Mouse (Mus musculus) embryo, embryonic 11 days (tissue): ENCODE measurements around the gene Nek6.

ENCODE experiments used
- DNase-seq: peaks from one replicate; pipeline ENCODE4 v3.0.0-alpha.2; 2015

Gene Nek6

DNA sequence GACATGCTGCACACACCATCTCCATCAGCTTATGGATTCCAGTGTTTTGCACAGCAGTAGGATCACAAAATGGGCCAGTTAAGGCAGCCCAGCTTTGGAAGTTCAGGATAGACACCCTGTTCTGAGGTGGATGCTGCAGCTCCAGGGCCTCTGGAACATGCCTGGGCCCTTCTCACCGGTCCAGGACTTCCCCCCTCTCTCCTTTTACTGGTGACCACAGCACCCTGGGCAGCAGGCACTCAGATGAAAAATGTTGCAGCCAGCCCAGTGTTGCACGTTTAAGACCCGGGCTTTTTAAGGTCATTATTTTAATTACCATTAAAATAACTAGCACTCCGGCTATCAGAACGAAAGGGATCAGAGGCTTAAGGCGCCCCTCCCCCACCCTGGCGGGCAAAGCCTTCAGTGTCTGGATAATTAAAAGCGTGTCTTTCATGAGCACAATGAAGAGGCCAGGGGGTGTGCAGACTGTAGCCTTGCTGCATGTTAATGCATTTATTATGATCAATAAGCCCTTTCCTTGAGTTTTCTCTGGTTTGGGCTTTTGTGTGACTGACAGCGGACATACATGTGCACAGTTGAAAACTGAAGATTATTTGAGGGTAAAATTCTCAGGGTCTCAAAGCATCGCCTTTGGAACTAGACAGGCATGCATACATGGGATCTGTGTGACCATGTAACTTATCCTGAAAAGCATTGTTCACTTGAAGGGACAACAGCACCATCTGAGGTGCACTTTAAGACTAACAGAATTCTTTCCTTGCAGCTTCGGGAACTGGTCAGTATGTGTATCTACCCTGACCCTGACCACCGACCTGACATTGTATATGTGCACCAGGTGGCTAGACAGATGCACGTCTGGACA is 73.3 kb downstream of the Nek6 start:
- peak; percentile 79 for DNase-seq

DNA sequence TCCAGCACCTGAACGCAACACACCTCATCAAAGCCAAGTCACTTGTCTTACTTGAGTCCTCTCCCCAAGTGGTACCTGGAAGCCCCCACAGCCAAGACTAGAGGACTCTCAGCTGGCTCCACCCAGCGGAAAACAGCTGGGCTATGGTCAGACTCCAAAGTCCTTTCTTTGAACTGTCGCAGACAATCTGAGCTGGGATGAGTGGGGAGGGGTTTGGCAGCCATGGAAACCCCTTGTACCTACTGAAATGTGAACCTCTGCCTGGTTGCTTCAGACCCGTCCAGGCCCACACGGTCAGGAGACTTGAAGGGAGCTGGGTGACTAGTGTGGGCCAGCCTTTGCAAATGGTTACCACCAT is 73.9 kb downstream of the Nek6 start:
- DNase-seq, result peak; percentile 68

DNA sequence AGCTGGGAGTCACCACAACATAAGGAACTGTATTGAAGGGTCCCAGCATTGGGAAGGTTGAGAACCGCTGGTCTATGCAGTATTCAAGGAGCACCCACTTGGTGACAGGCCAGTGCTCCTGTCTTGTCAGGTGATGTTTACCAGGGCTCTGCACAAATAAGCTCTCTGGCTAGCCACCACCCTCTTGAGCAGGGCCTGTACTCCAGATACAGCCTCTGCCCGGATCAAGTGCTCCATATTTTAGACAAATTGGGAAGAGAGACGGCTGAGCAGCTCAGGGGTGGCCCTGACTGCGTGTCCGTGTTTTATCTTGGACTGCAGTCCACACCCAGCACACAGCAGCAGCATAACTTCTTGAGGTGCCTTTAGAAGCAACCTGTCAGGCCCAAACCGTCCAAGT is 75.3 kb downstream of the Nek6 start:
- no peak for DNase-seq

DNA sequence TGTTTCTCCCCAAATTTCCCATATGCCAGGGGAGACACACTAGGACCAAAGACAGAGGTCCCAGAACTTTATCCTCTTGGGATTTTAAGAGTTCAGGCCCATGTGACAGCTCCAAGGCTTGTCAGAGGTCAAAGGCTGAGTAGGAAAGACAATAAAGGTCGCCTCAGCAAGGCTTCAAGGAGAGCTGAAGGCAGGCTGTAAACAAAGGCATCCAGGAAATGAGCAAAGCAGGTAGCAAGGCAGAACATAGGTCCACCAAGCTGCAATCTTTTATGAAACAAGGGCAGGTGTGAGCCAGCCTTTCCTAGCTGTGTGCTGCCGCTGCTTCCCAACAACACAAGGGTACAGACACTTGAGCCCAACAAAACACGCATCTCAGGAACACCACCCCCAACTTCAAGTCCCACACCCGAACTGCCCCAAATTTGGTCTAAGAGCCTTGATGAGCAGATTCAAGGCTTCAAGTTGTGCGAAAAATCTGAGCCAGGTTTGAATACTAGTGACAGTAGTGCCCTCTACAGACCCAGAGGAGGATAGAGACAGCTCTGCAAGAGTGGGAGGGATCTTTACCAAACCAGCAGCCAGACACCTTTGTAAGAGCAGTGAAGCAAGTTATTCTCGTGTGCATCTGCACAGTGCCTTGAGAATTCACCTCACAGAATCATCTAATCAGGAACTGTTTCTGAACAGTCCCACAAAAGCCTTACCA is 80.5 kb downstream of the Nek6 start:
- peak; percentile 49 for DNase-seq

DNA sequence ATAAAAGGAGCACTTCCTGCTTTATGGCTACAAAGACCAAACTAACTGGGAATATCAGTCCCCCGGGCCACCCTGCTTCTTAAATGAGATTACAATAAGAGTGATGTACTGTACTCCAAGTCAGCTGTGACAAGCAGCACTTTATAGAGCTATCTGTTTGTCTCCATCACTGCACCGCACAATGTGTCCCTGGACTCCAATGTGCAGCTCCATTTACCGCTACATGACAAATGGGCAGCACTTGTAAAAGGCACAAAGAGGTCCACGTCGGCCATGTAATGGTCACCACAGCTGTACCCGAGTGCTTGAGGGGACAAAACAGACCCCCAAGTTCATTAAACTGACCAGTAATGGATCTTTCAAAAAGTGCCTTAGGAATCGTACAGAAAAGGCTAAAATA is 83.4 kb downstream of the Nek6 start:
- peak; percentile 28 for DNase-seq

DNA sequence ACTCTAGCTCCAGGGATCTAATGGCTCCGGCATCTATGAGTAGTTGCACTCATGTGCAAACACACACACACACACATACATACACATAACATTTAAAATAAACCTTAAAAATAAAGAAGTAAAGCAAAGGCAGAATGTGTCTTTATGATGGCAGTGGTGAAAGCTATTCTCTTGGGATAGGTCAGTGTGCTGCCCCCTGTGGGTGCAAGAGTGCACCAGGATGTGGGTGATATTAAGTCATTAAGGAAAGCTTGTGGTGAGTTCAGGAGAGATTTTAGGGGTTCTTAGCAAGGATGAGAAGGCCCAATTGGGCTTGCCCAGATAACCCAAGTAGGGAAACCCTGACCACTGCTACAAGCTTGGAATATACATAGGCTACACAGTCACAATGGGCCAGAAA is 86.5 kb downstream of the Nek6 start:
- no peak for DNase-seq

DNA sequence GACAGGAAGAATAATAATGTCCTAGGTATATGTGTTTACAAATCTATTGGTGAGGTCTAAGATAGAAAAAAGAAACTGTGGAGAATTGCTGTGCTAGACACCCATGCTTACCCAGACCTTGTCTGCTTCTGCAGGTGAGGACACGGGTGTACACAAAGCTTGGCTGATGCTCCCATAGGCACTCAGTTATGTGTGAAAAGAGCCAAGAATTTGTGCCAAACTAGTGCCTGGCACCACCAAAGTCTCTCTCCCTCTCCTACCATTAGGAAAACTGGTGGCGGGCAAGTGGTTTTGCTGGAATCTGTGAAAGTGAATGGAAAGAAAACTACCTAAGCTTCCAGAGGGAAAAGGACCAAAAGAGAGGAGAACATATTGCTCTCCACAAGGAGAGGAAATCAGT is 87.0 kb downstream of the Nek6 start:
- no peak for DNase-seq

DNA sequence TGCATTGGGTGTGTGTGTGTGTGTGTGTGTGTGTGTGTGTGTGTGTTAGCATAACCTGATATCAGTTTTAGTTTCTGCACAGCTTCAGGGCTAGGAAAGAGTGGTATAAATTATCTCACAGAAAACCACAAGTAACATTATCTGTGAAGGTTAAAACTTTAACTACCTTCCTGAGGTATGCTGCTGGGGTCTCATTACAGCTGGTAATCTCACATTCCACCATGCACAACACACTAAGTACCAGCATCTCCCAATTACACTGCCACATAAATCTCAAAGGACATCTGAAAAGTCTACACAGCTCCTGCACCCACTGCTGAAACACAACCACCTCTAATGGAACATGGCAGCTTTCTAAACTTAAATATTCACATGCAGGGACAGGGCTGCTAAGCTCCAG is 89.4 kb downstream of the Nek6 start:
- no peak for DNase-seq

DNA sequence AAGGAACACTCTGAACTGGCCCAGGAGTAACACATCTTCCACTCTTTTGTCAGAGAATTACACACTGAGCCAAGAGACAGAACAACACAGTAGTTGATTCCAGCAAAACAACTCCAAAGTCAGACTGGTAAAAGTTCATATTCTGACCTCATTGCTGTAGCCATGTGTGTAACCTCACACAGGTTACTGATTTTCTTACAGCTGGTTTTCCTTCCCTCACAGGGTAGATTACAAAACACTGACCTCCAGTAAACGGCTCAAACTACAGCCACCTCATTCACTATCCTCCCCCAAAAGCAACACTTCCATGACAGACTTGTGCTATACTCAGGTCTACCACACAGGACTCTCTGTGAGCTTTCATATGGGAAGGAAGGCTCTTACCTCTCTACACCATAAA is 96.3 kb downstream of the Nek6 start:
- DNase-seq, result no peak

DNA sequence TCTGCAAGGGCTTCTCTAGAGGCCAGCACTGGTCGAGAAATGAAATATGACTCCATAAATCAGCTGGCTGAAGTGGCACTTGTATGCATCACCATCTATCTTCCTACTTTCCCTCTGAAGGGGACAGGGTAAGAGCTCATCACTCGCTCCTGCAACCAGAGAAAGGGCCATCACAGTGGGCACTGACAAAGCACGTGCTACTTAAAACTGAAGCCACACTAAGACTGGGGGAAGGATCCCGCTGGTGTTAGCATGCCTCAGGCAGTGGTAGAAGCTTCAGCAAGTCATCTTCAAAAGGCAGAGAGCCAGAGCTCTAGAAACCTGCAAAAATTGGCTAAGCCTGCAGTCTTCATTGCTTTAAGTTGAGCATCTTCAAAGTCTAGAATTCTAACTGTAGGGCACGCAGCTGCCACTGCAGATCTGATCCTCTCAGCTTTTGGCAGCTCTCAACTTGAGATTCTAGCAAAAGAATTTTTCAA is 97.4 kb downstream of the Nek6 start:
- DNase-seq, result no peak

DNA sequence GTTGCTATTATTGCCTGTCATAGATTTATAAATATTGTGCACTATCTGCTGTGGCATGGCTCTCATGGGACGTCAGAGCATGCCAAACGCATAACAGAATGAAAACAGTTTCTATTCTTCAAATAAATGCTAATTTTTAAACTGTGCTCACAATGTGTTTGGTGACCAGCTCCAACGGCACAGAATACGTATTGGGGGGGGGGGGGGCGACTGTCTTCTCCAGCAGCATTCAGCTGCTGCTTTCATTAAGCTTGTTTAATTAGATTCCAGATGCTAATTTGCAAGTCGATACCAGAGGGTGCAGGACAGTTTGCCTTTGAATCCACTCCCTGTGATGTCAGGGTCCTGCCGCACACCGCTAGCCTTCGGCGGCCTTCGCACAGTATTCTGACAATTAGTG is 97.9 kb downstream of the Nek6 start:
- no peak for DNase-seq

DNA sequence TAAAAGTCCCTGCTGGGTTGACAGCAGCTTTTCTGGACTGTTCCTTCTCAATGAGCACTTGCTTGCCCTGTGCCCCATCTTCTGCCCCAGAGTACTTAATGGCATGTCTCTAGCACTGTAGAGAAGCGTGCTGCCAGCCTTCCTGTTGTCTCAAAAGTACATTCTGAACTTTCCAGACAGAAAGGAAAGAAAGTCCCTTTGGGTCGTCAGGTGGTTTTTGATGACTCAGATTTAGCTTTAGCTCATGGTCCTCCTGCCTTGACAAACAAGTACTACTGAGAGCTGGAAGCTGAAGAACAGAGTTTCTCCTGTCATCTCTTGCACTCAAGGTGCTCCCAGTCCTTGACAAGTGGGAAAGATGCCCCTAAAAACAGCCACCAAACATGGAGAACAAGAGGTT is 98.7 kb downstream of the Nek6 start:
- no peak for DNase-seq

DNA sequence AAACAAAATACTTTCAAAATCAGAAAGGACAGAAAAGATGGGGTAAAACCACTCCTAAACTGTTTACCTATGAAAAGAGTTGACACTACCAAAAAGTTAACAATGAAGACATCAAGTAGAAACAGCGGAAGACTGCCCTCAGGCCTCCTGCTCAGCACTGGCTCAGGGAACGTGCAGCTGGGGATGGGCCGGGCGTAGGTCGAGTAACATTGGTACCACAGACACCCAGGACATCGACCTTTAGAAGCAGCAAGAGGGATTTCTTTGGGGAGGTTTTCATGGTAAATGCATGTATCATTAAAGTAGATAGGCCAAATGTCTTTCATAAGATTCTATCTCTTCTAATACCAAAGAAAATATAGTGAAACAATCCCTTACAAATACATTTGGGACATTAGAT is 101.2 kb downstream of the Nek6 start:
- no peak for DNase-seq

DNA sequence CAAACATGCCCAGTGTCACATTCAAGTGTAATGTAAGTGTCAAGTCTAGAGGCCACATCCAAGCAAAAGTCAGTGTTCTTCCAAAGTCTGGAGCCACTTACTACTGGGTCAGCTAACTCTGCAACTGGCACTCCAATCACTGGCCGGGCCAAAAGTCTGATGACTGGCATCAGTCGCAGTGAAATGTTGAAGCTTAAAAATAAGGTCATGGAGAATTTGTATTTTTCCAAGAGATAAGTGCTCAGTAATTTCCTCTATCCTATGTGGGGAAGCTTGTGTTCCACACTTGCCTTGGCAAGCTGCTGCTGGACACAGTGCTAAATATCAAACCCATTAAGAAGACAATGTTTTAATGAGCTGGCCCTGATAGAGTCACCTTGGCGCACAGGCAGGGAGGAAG is 102.1 kb downstream of the Nek6 start:
- no peak for DNase-seq

DNA sequence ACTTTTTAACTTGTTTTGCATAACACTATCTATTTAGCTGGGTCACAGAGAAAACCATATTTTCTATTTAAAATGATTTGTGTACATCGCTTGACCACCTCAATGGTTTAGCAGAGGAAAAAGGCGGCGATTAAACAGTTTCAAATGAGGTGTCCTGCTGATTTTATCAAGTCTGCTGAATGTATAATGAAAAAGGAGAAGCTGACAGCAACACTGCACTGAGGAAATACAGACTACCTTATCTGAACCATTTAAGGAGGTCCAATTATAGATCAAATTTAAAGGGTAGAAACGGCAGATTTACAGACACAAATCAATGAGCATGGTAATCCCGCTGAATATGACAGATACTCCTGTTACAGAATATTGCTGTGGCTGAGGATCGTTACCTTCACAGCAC is 103.0 kb downstream of the Nek6 start:
- DNase-seq, result no peak

DNA sequence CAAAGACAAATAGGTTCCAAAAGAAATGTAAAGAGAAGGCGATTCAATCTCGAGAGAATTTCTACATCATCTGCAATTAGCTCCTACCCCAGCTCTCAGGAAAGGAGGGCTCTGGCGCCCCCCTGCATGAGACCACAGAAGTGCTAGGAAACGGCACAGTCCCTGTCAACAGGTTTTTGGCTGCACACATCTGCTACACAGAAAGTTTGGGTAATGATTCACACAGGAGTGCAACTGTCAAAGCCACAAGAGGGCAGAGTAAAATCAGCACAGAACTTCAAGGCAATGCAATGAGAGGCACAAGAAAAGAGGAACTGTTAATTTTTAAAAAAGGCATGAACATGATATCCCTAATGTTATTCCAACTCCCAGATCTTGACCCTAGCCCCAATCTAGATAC is 104.6 kb downstream of the Nek6 start:
- DNase-seq, result peak; percentile 23

DNA sequence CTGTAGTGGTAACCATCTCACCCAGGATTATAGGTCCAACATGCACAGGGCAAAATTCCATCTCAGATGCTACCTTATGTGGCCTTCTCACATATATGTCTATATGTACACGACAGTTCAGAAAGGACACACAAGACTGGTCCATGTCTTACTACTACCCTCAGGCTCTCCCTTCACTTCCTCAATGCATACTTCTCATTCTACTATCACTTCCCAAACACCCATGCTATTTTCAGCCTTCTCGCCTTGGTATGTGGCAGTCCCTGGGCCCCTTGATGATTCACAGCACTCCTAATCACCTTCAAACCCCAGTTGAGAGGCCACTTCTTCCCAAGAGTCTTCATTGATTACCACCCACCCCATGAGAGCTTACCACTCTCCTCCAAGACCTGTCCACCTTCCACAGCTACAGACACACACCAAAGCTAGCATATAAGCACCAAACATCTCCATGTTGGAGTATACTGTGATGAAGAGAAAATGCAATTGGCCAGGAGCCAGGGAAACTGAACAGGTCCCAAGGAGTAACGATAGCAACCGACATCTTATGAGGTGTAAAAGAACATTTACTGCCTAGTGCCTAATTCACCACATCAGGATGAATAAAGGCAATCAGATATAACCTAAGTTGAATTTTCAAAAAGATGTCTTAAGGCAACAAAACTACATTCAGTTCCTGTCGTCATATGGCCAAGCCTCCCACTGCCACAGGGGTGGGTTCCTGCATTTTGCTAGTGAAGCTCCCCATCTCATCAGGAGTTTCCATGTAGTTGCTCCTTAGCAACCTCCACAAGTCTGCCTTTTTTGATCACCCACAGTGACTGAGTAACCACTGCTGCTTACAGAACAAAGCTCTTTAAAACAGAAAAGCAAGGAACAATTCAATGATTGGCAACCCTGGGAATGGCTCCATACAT is 105.8 kb downstream of the Nek6 start:
- no peak for DNase-seq

DNA sequence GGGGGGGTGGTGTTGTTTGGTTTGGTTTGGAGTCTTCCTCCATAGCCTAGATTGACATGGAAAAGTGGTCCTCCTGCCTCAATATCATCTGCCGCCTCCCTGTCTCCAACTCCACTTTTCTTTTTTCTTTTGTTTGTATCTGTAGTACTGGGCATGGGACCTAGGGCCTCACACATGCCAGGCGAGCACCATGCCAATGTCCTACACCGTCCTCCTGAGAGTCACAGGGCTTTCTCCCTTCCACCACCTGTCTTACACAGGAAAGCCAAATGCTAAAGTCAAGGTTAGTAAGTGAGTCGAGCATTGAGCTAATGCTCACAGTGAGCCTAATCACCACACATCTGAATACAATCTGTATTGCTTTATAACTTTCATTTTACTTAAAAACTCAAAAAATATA is 108.3 kb downstream of the Nek6 start:
- DNase-seq, result no peak

DNA sequence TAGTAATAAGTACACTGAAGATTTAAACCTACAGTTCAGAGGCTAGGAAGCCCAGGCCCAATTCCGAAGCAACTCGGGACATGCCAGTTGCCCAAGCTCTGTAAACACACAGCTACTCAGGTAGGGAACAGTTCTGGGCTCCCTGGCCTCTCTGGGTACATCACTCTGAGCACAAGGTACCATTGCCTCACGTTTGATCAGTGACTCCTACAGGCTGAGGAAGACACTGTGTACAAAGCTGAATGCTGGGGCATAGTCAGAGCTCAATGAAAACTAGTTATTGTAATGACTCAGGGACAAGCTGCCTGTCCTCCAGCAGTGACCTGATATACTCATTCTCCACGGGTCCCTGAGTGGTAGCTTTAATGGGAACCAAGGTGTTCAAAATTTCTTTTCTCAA is 109.6 kb downstream of the Nek6 start:
- DNase-seq, result no peak

DNA sequence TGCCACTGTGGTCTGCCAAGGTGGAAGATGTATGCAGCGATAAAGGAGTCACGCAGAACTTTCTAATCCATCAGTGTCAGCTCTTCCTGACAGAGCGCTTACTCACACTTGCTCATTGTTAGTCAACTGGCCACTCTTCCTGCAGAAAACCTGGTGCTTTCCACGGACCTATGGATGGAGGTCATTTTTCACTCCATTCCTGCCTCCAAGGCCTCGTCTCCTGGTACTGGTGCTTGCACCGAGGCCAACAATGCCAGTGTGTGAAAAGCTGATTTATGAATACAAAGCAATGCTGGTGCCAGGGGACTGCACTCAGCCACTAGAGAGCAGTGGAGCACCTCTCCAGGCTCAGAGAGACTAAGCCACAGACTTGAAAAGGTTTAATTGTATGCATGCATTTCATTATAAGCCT is 110.2 kb downstream of the Nek6 start:
- DNase-seq, result peak; percentile 58

DNA sequence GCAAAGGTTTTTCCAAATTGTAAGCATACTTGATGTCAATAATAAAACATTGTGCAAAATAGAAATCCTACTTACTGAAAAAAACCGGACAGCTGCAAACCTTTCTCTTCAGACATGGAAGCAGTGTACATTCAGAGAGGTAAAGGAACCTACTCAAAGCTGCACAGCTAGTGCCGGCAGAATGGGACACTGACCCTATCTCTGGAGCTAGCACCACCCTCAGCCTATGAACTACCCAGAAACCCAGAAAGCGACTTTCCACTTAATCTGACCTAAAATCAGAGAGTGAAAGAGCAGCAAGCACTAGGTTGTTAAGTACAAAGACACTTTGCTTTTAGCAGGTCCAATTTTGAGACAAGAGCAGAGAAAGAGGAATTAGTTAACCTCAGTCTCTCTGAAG is 112.0 kb downstream of the Nek6 start:
- DNase-seq, result no peak

DNA sequence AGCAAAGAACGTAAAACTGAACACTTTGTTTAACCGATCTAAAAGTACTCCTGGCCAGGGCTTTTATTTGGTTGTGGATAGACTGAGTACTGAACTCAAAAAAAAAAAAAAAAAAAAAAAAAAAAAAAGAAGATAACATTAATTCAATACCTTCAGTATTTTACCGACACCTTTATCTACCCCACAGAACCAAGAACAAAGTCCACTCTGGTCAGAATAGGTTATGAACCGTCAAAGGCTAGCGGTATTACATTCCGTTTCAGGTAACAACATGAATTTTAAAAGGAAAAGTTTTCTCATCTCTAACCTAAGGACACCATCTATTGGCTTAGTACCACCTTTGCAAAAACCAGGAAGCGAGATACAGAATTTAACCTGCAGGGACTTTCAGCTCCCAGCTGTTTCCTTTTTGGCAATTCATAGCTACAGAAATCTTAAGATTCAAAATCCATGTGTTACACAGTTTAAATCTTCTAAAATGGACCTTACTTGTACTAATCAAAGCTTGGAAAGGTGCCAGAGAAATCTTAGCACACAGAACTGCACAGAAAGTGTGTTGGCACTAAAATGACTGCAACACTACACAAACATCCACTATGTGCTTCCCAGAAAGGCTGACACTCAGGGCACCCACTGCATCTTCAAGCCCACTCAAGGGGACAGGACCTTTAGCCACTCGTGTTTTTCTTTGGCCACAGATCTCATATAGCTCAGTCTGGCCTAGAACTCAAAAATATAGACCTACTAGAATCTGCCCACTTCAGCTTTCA is 112.6 kb downstream of the Nek6 start:
- DNase-seq, result no peak

DNA sequence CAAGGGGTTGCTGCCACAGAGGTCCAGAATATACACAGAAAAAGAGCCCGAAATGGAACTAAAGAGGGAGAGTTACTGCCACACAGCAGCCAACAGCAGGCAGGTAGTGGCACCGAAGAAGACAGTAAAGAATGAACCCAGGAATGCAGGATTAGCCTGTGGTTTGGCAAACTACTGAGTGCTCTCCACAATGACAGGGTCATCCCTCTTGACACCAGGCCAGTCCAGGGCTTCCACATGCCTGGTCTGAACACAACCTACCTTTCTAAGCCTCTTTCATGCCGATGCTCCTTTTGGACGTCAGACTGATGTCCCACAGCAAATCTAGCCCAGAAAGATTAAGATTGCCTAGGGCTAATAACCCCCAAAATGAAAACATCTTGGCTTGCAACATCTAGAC is 117.4 kb downstream of the Nek6 start:
- no peak for DNase-seq
